Mouse (Mus musculus) CD4-positive, CD25-positive, alpha-beta regulatory T cell, adult 4 months (primary cell): ENCODE measurements around the gene Cnpy4. TPM values are rescaled to one million over a fixed set of nuclear protein-coding genes. Genes with fewer than 3 reads are reported as not detected.
"Not testable (repeated sequence)": the region's sequence is repeated elsewhere in the genome, so short reads cannot be mapped to it uniquely, and the experiment has no call there.

Experiments used
- ATAC-seq: one replicate; pipeline ENCODE4 v1.8.0; 2017
- polyA plus RNA-seq, 2 experiments: library from polyadenylated mRNA; unstranded; fragments of 100-300 nt; shearing (Covaris generic); gene quantifications; one replicate each; pipeline ENCODE4 v1.2.1; 2017

The Cnpy4 gene
- polyA plus RNA-seq, 2 experiments from 2014 or later, result 42.2 to 61.8 TPM

GRCm38 (mm10) chr5:138207253-138207652 lies 20.0 kb downstream of the Cnpy4 start:
- no peak for ATAC-seq

- ATAC-seq, result no peak
Measured at GRCm38 (mm10) chr5:138207873-138208272, 20.6 kb downstream of the Cnpy4 start.

- ATAC-seq, result not testable (repeated sequence)
Measured at GRCm38 (mm10) chr5:138216632-138217031, 29.3 kb downstream of the Cnpy4 start.

- ATAC-seq, result no peak
Measured at GRCm38 (mm10) chr5:138219864-138220263, 32.6 kb downstream of the Cnpy4 start.

- no peak for ATAC-seq
Measured at GRCm38 (mm10) chr5:138222111-138222510, 34.8 kb downstream of the Cnpy4 start.

- no peak for ATAC-seq
Measured at GRCm38 (mm10) chr5:138223287-138223686, 36.0 kb downstream of the Cnpy4 start.

GRCm38 (mm10) chr5:138225700-138226099 lies 38.4 kb downstream of the Cnpy4 start, which contains the start of gene Nxpe5:
Gene Nxpe5 (plus strand): TSS chr5:138225898.
- ATAC-seq, result no peak

- ATAC-seq, result no peak
Measured at GRCm38 (mm10) chr5:138226491-138226890, 39.2 kb downstream of the Cnpy4 start.

- no peak for ATAC-seq
Measured at GRCm38 (mm10) chr5:138227367-138227766, 40.1 kb downstream of the Cnpy4 start.

- no peak for ATAC-seq
Measured at GRCm38 (mm10) chr5:138228026-138228425, 40.7 kb downstream of the Cnpy4 start.

GRCm38 (mm10) chr5:138229511-138229910 lies 42.2 kb downstream of the Cnpy4 start:
- no peak for ATAC-seq

GRCm38 (mm10) chr5:138233778-138234177 lies 46.5 kb downstream of the Cnpy4 start:
- ATAC-seq, result no peak

- ATAC-seq, result no peak
Measured at GRCm38 (mm10) chr5:138234224-138234623, 46.9 kb downstream of the Cnpy4 start.

GRCm38 (mm10) chr5:138241511-138241910 lies 54.2 kb downstream of the Cnpy4 start:
- ATAC-seq, result no peak

Other genes with a start within 250 kb of the Cnpy4 start
- under 1 TPM in 1 of 2 experiments, not detected in 1; 0.08 TPM for gene Gjc3, start 224.4 kb upstream of the Cnpy4 start, polyA plus RNA-seq
- gene Azgp1, start 206.0 kb upstream of the Cnpy4 start, polyA plus RNA-seq, result not detected
- gene Smok3a, start 166.2 kb upstream of the Cnpy4 start, polyA plus RNA-seq, result not detected
- gene Smok3b, start 166.1 kb upstream of the Cnpy4 start, polyA plus RNA-seq, result not detected
- not detected for gene Smok3c, start 134.3 kb upstream of the Cnpy4 start, polyA plus RNA-seq
- gene Zkscan1, start 102.4 kb upstream of the Cnpy4 start, polyA plus RNA-seq, result 10 to 100 TPM in 1 of 2 experiments, 1 to 10 TPM in 1; 9.2 to 13.0 TPM
- gene Zscan21, start 70.6 kb upstream of the Cnpy4 start, polyA plus RNA-seq, result 10 to 100 TPM; 22.8 TPM
- 10 to 100 TPM; 10.6 to 20.3 TPM for gene Zfp113, start 31.7 kb upstream of the Cnpy4 start, polyA plus RNA-seq
- 100 to 1,000 TPM; 184 to 231 TPM for gene Cops6, start 26.4 kb upstream of the Cnpy4 start, polyA plus RNA-seq
- gene Ap4m1, start 15.5 kb upstream of the Cnpy4 start, polyA plus RNA-seq, result 1 to 10 TPM; 5.3 to 6.1 TPM
- 10 to 100 TPM; 47.6 to 74.5 TPM for gene Mcm7, start 15.1 kb upstream of the Cnpy4 start, polyA plus RNA-seq
- gene Taf6, start within 50 bp of the Cnpy4 start, polyA plus RNA-seq, result 10 to 100 TPM; 60.5 to 73.4 TPM
- not detected for gene Mblac1, start 6.8 kb downstream of the Cnpy4 start, polyA plus RNA-seq
- gene Nxpe5, start 38.4 kb downstream of the Cnpy4 start, polyA plus RNA-seq, result under 1 TPM in 1 of 2 experiments, not detected in 1; 0.31 TPM
- 100 to 1,000 TPM; 111 to 120 TPM for gene Lamtor4, start 68.0 kb downstream of the Cnpy4 start, polyA plus RNA-seq
- gene BC037034, start 76.5 kb downstream of the Cnpy4 start, polyA plus RNA-seq, result 1 to 10 TPM; 2.7 to 4.4 TPM
- under 1 TPM in 1 of 2 experiments, not detected in 1; 0.77 TPM for gene Gal3st4, start 85.4 kb downstream of the Cnpy4 start, polyA plus RNA-seq
- gene Gm43720, start 92.5 kb downstream of the Cnpy4 start, polyA plus RNA-seq, result not detected
- under 1 TPM; 0.19 to 0.96 TPM for gene Gpc2, start 92.5 kb downstream of the Cnpy4 start, polyA plus RNA-seq
- gene Stag3, start 92.8 kb downstream of the Cnpy4 start, polyA plus RNA-seq, result under 1 TPM in 1 of 2 experiments, not detected in 1; 0.70 TPM
- gene Pvrig, start 154.5 kb downstream of the Cnpy4 start, polyA plus RNA-seq, result 10 to 100 TPM; 12.0 to 12.9 TPM